Mouse (Mus musculus): ENCODE results near the gene Gdpd5.

GRCm38 (mm10) chr7:99447323-99447722, 66.1 kb downstream of the Gdpd5 start:
- TF ChIP-seq CTCF (IDR thresholded peaks at IDR 0.05; ENCODE audit: low read depth): no peak
- TF ChIP-seq EP300 (IDR thresholded peaks at IDR 0.05; ENCODE audit: low read depth): no peak
